9 mouse cellular contexts compared by ENCODE assay signal in genomic region chr17:86236861-86237763, GRCm38 (mm10).
DNase-seq lines count a peak whose midpoint lies in the region; ATAC-seq and TF ChIP-seq lines count a peak whose summit lies in the region.
"Had no signal": no experiment of that assay in that cellular context is flagged by ENCODE, and none has a peak within 500 bp of the region (broad histone marks: within the 10 kb centered on the region; RNA-seq: fewer than 3 reads in every experiment).

No protein-coding gene starts in this region.

- H3K9ac ChIP-seq in liver, adult 2 months (ENCODE audit: low read depth, low read length): no peak overlapping the region
- H3K9ac ChIP-seq in heart, embryonic 15.5 days: no peak overlapping the region
- no peak overlapping the region for H3K9ac ChIP-seq in lung, embryonic 15.5 days
- H3K9ac ChIP-seq: heart, embryonic 13.5 days had no signal

- H3K4me2 ChIP-seq in heart, embryonic 15.5 days: no peak overlapping the region
- H3K4me2 ChIP-seq in lung, embryonic 15.5 days: no peak overlapping the region
- H3K4me2 ChIP-seq: heart, embryonic 13.5 days had no signal

- no peaks in the 10 kb centered on the region for H3K9me3 ChIP-seq in heart, embryonic 15.5 days (replicated peaks)
- no peaks in the 10 kb centered on the region for H3K9me3 ChIP-seq in lung, embryonic 15.5 days
- H3K9me3 ChIP-seq: heart, embryonic 13.5 days had no signal

- H3K36me3 ChIP-seq in liver, adult 2 months (ENCODE audit: control insufficient read depth, insufficient read depth, low read length): no peaks in the 10 kb centered on the region
- no peaks in the 10 kb centered on the region for H3K36me3 ChIP-seq in heart, embryonic 15.5 days
- H3K36me3 ChIP-seq in lung, embryonic 15.5 days: no peaks in the 10 kb centered on the region
- H3K36me3 ChIP-seq: heart, embryonic 13.5 days had no signal

- DNase-seq in liver, adult 2 months (ENCODE audit: extremely low read depth, low read depth, low spot score): peak; percentile 95
- no peak for DNase-seq in liver
- DNase-seq in cerebellum, adult 9-11 months: peak; percentile 81
- no peak for DNase-seq in embryo, embryonic 10.5 days (ENCODE audit: low spot score)
- DNase-seq in thymus, postnatal 4 days: no peak
- DNase-seq in thymus, postnatal 0 days (ENCODE audit: low spot score): no peak

- H3K27ac ChIP-seq in liver, adult 2 months (replicated peaks; ENCODE audit: insufficient read depth, low read depth, low read length): 0 out of 2 replicates have a peak overlapping the region, but pooled peaks have one; percentile 1
- 0 out of 2 replicates have a peak overlapping the region, but pooled peaks have one; percentile 4 for H3K27ac ChIP-seq in heart, embryonic 15.5 days
- no peak overlapping the region for H3K27ac ChIP-seq in lung, embryonic 15.5 days
- H3K27ac ChIP-seq: heart, embryonic 13.5 days had no signal

- no peaks in the 10 kb centered on the region for H3K27me3 ChIP-seq in liver, adult 2 months (ENCODE audit: control insufficient read depth, insufficient read depth, low read length)
- no peaks in the 10 kb centered on the region for H3K27me3 ChIP-seq in heart, embryonic 15.5 days
- H3K27me3 ChIP-seq in lung, embryonic 15.5 days: no peaks in the 10 kb centered on the region
- H3K27me3 ChIP-seq: heart, embryonic 13.5 days had no signal

- 64% methylated on average over 16 of the region's 16 CpGs for WGBS in liver, adult 2 months
- WGBS in heart, embryonic 15.5 days: 76% methylated on average over 16 of the region's 16 CpGs
- WGBS in lung, embryonic 15.5 days: 80% methylated on average over 16 of the region's 16 CpGs

- 0 out of 2 replicates have a peak, but pooled peaks have one; percentile 50 for ATAC-seq in heart, embryonic 15.5 days (replicated peaks; ENCODE audit: insufficient number of reproducible peaks, insufficient read depth, low FRiP score, low read depth)
- ATAC-seq in lung, embryonic 15.5 days (ENCODE audit: borderline replicate concordance, extremely low read depth, low FRiP score, low TSS enrichment): 0 out of 2 replicates have a peak, but pooled peaks have one; percentile 35

- TF ChIP-seq CTCF in liver, adult 2 months (IDR thresholded peaks at IDR 0.05; ENCODE audit: low read depth, low read length): no peak

- no peaks in the 10 kb centered on the region; the same call in none of the 2 replicates for H3K79me2 ChIP-seq in liver, adult 2 months (ENCODE audit: control insufficient read depth, insufficient read depth, low read length)

- H3K4me1 ChIP-seq in liver, adult 2 months (ENCODE audit: control insufficient read depth, insufficient read depth, low read length): peaks cover 16% of the 10 kb centered on the region
- peaks cover 26% of the 10 kb centered on the region for H3K4me1 ChIP-seq in heart, embryonic 15.5 days (replicated peaks)
- peaks cover 10% of the 10 kb centered on the region for H3K4me1 ChIP-seq in lung, embryonic 15.5 days

- no peak overlapping the region for H3K4me3 ChIP-seq in liver, adult 2 months (ENCODE audit: insufficient read depth, low read depth, low read length)
- no peak overlapping the region for H3K4me3 ChIP-seq in heart, embryonic 15.5 days
- no peak overlapping the region for H3K4me3 ChIP-seq in lung, embryonic 15.5 days
- H3K4me3 ChIP-seq: heart, embryonic 13.5 days had no signal

- TF ChIP-seq POLR2A in liver, adult 2 months (IDR thresholded peaks at IDR 0.05; ENCODE audit: extremely low read depth, insufficient read depth, low read length): no peak

Comparison
In these comparisons a context has a peak if more than half of its experiments do, and no peak if none do; other contexts are left out.
1. DNase-seq: peak in liver, adult 2 months (single experiment) and cerebellum, adult 9-11 months (single experiment); none in liver (single experiment), embryo, embryonic 10.5 days (single experiment), thymus, postnatal 4 days (single experiment) and thymus, postnatal 0 days (single experiment).